Mouse (Mus musculus) telencephalon, adult 2 months (tissue): ENCODE results near the gene Dgkz.

ENCODE experiments used
- DNase-seq: peaks from one replicate; pipeline ENCODE4 v3.0.0-alpha.2; 2011; ENCODE audit warnings: low read depth, low spot score

Dgkz gene

GRCm38 (mm10) chr2:91960459-91960858 lies 15.2 kb downstream of the Dgkz start:
- no peak for DNase-seq

GRCm38 (mm10) chr2:91959544-91960410 lies 15.9 kb downstream of the Dgkz start:
- DNase-seq = no peak

DNA sequence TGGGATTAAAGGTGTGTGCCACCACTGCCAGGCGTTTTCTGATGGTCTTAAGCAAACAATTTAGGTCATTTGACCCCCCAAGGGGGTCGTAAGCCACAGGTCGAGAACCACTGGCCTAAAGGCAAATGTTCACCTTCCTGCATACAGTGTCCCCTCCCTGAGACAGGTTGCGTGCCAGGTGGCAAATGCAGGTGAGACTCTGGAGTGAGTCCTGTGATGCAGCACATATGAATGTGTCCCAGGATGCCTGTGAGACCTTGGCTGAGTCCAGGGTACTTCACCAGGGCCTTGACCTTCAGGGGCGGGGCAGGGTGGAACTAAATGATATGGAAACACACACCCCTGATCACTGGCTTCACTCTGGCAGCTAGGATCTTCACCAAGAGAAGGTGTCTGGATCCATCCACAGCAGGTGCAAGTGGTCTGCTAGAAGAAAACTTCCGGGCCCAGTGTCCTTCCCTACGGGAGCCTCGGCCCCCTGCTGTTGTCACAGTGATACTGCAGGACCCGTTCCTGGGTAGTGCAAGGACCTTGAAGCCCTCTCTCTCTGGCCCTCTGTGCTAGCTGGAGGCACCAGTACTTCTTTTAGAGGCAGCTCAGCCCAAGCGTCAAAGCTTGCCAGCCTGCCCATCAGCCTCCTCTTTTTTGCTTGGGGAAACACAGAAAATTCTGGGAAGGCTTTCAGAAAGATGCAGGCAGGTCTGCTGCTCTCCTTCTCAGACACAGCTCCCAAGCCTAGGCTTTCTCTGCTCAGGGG lies 16.8 kb downstream of the Dgkz start:
- no peak for DNase-seq

- DNase-seq = no peak
Observed at GRCm38 (mm10) chr2:91958049-91958448, 17.6 kb downstream of the Dgkz start.

GRCm38 (mm10) chr2:91957096-91957495 lies 18.6 kb downstream of the Dgkz start:
- DNase-seq = peak; percentile 94

DNA sequence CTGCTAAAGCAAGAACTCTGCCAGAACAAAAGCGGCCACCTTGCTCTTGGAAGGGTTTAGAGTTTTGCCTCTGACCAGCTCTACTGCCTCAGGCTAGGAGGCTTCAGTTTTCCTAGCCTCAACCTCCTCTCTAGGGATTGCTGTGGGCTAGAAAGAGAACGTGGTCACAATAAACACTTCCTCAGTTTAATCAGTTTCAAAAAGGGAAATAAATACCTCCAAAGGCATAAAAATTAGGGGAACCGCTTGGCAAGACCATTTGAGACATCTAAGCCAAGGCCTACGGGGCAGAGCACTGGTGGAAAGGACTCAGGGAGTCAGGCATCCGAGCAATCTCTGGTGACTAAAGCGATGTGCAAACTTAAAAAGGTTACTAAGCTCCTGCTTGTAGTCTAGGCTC lies 19.8 kb downstream of the Dgkz start:
- no peak for DNase-seq

DNA sequence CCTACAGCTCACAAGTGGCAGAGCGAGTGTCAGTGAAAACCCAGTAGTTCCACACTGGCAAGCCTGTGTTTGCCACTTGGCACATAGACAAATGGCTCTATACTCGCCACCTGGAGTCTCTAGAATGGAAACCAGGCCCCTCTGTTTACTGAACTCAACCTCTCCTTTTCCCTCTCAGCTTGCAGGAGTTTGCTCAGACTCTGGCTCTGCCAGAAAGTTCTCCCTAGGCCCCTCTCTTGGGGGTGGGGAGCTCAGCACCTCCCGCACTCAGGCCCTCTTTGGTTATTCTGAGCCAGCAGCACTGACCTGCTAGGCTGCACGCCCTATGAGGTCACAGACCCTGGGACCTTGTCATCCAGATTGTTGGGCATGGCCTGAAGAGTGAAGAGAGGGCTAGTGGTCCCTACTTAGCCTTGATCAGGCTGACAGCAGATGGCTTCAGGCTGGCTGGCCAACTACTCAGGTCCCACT lies 20.5 kb downstream of the Dgkz start:
- DNase-seq = no peak

DNA sequence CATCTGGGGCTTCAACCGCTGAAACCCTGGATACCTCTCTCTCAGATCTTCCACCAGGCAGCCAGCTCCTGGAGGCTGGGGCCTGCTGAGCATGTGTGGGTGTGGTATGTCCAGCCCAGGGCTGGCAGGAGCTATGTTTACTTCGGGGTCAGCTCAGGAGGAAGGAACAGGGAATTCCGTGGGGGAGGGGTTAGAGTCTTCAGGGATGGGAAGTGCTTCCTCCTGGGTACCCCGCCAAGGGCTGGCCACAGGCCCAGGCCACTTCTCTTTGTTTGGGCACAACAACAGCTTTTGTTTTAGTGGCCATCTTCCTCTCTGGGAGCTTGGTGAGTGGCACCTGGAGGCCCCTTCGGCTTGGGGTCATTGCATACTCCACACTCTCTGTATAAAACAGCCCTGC lies 21.8 kb downstream of the Dgkz start:
- no peak for DNase-seq

GRCm38 (mm10) chr2:91950275-91951085 lies 25.2 kb downstream of the Dgkz start:
- no peak for DNase-seq

DNA sequence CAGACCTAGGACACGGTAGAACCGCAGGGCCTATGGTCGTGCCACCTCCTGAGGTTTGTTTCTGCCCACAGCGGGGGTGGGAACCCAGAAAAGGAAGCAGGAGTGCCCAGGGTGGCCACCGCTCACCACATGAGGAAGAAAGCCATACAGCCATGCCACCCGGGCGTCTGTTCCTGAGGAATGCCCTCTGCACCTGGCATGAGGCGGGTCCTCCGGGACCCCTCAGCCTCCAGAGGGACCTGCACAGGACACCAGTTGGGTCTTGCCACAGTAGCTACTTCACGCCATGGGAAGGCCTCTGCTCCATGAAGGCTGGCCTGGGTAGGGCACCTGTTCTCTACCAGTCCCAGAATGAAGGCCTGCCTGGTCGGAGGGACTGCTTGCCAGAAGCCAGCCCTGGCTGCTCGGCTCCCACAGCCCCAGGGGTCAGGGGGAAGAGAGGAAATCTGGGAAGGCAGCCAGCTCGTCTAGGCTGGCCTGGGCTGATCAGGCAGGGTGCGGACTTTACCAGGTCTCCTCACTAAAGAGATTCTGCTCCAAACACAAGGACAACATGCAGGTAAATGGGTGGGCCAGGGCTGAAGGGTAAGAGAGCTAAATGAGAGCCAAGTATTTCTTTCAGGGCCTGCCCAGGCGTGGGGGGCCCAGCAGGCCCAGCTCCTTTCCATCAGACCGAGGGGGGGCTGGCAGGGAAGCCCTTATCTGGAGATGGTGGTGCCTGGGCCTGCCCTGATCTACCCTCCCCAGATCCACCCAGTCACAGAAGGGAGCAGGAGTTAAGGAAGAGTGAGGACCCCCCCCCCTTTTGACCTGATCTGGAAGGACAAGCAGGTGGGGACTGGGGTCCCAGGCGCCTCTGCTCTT lies 26.0 kb downstream of the Dgkz start:
- no peak for DNase-seq

- no peak for DNase-seq
Observed at GRCm38 (mm10) chr2:91948792-91949241, 26.8 kb downstream of the Dgkz start.

- no peak for DNase-seq
Observed at GRCm38 (mm10) chr2:91948151-91948509, 27.5 kb downstream of the Dgkz start.

DNA sequence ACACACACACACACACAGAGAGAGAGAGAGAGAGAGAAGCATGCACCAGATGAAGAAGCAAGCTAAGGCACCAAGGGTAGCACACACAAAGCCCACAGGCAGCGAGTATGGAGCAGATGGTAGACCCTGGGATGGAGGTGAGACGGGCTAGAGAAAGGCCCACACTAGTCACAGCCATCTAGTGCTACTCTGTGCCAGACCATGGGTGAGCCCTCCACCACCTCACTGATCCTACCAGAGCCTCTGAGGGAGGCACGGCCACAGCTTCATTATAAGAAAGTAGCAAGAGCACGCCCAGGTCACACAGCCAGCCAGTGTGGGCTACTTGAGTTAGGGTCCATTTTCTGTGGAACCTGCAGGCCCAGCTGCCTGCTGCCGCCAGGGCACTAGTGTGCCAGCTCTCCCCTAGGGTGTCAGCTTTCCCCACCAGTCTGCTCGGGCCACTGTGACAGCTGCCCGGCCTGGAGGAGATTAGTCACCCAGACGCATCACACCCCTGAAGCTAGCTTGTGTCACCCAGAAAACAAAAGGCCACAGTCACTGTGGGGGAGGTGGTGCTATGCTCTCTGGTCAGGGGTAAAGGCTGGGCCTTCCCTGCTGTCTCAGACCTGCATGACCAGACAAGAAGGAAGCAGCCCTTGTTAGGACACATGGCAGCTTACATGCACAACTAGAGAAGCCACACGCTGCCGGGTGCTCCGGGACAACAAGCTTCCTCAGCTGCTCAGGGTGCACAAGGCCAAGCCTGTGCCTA lies 28.1 kb downstream of the Dgkz start:
- no peak for DNase-seq

- DNase-seq = no peak
Observed at GRCm38 (mm10) chr2:91946836-91947235, 28.8 kb downstream of the Dgkz start.

GRCm38 (mm10) chr2:91945483-91945882 lies 30.2 kb downstream of the Dgkz start, which contains the start of gene Gm9821:
Gm9821 (plus strand) TSS chr2:91945703.
- DNase-seq = no peak

- DNase-seq = no peak
Observed at GRCm38 (mm10) chr2:91944170-91944950, 31.3 kb downstream of the Dgkz start.

- DNase-seq = no peak
Observed at GRCm38 (mm10) chr2:91942356-91942755, 33.3 kb downstream of the Dgkz start.

- DNase-seq = no peak
Observed at GRCm38 (mm10) chr2:91939303-91939935, 36.2 kb downstream of the Dgkz start.

DNA sequence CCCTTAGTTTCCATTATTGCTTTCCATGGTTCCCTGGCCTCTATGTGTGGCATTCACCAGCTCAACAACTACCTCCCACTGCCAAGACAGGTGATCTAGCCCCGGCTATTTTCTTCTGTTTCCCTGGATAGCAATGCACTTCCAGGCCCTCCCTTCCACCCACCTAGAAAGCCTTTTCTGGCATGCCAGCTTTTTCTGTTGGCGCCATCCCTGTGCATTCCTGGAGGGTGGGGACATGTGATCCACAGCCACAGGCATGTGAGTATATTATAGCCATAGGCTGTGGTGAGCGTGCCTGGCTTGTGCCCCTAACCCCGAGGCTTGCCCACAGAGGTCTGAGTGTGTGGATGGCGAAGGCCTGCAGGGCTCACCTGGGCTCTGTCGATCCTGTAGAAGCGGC lies 39.5 kb downstream of the Dgkz start:
- DNase-seq = no peak
